Mouse (Mus musculus) G1E-ER4 (cell line): Measurements from ENCODE around the gene Ttll9. TPM values are rescaled to one million over a fixed set of nuclear protein-coding genes. Genes with fewer than 3 reads are reported as not detected.

Source experiments
- GATA1 ChIP-seq: IDR thresholded peaks from one replicate; pipeline ENCODE4 v1.8.0; 2012; ENCODE audit warnings: low read length, inconsistent platforms
- polyA plus RNA-seq: library from polyadenylated mRNA; stranded (reverse); fragments of >175 nt; gene quantifications from 2 replicates; pipeline ENCODE4 v1.2.3, GENCODE M21; 2012

Ttll9 gene
- polyA plus RNA-seq: not detected in 2 replicates

DNA sequence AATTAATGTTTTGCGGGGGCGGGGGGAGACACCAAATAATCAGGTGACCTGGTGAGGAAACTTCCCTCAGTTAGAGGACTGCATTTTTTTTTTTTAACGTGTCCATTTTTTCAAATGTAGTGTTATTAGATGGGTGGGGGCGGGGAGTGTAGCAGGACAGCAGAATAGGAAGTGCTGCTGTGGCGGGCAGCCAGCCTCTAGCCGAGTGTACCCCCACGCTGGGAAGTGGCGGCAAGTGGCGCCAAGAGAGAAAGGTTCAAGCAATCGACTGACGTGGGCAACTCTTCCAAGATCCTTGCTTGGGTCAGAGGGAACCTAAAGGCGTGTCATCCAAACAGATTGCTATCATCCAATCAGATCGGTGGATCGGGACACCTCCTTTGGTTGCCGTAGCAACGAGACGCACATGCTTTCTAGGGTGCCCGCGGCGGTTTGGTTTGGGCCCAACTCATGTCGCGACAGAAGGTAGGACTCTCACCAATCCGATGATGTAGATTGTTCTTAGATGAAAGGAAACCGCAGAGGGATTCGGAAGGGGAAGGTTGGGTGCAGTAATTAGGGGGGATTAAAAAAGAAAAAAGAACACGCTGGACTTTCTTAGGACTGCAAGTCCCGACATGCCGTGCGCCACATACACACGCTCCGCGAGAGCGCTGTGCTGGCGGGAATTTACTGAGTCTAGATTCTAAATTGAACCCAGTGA is at the start of gene Ttll9:
Ttll9 (plus strand) TSS at position 395 of the 703 bp plus-strand sequence.
- TF ChIP-seq GATA1: no peak

DNA sequence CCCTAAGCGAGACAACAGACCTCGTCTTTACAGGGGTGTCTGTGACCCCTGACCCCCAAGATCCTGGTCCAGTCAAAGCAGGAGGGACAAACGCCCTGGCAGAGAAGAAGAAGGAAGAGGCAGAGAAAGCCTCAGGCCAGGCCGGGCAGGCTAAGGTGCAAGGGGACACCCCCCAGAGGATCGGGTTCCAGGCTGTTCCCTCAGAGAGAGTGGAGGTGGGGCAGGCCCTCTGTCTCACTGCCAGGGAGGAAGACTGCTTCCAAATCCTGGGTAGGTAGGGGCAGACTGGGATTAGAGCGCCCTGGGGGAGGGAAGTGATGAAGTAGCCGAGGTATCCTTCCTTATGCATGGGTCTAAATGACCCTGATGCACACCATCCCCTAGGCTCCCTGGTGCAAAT is 48.8 kb upstream of the Ttll9 start:
- TF ChIP-seq GATA1: no peak

DNA sequence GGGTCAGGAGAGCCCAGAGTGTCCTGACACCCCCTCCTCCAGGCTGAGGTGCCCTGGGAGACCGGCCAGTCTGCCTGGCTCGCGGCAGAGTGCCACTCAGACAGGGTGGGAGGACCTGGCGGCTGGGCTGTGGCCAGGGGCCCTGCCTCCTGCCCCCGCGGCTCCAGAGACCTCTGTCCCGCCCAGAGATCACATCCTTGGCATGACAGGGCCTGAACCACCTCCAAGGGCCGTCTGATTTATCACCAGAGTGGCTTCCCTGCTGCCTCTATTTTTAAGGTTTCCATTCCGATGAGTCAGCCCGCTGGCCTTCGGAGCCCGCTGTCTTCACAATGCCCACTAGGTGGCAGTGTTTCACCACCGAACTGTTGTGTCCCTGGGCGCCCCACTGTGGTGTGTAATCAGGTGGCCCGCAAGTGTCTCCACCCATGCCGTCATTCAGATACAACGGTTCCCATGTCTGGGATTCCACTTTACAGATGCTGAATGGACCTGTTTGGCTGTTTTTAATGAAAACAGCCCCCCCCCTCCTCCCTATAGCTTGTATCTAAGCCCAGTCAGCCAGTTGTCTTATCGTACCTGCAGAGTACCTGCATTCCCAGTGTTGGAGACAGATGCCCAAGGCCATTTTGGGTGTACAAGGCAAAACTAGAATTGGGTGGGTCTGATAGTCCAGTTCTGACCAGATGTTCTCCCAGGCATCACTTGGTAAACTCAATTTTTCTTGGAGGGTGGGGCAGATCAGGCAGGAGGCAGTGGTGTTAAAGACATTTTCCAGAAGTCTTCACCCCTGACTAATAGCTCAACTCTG is 47.8 kb upstream of the Ttll9 start:
- no peak for TF ChIP-seq GATA1

DNA sequence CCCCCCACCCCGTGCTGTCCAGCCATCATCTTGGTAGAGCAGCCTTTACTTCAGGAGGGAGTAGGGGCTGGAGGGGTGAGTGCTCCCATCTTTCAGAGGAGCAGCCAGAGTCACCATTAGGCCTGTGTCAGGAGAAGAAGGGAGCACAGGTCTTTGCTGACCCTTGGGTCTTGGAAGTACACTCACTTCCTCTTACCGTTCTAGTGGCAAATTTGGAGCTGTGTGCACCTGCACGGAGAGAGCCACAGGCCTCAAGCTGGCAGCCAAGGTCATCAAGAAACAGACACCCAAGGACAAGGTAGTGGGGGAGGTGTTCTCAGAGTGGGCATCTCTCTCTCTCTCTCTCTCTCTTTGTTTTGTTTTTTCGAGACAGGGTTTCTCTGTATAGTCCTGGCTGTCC is 46.8 kb upstream of the Ttll9 start:
- no peak for TF ChIP-seq GATA1

DNA sequence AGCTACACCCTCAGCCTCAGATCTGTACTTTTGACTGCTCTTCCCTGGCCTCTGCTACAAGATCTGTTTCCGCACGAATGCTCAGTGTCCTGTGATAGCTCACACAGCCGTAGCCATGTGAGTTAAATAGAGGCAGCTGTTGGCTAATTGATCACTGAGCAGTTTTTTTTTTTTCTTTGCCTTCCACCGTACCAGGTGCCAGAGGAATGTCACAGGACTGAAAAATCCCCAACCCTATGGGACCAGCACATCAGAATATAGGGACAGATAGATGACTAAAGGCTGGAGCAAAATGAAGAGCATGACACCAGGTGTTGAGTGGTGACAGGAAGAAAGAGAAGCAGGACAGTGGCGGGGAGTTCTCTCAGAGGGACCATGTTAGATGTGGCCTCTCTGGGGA is 46.2 kb upstream of the Ttll9 start:
- no peak for TF ChIP-seq GATA1

DNA sequence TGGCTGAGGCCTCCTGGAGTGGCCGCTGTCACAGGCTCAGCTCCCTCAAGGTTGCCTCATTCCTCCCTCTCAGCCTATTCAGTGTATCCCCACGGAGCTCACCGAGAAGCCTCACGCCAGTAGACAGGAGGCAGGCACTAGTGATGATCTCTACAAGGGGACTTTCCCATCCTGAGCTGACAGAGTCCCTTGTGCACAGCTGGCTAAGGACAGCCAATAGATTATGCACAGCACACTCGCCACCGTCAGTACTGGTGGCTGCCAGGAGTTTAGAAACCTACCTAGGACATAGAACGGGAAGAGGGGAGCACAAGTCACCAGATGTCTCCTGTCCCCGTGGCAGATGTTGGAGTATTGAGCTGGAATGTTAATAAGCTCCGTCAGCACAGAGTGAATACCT is 44.6 kb upstream of the Ttll9 start:
- TF ChIP-seq GATA1: no peak

DNA sequence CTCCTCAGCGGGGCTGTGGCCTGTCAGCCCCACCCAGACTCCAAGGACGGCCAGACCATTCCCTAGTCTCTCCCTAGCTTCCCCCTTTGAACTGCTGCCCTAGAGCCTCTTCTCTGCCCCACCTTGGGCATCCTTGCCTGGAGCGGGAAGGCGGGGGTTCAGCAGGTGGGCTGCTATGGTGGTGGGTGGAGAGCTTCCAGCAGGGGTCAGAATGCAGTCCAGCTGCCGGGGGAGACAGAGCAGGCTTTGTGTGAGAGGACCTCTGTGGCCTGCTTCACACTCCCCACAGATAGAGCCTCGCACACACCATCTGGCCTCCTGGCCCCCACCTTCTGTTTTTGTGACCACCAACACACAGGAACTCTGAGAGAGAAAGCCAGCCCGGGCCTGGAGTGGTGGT is 39.9 kb upstream of the Ttll9 start:
- no peak for TF ChIP-seq GATA1

DNA sequence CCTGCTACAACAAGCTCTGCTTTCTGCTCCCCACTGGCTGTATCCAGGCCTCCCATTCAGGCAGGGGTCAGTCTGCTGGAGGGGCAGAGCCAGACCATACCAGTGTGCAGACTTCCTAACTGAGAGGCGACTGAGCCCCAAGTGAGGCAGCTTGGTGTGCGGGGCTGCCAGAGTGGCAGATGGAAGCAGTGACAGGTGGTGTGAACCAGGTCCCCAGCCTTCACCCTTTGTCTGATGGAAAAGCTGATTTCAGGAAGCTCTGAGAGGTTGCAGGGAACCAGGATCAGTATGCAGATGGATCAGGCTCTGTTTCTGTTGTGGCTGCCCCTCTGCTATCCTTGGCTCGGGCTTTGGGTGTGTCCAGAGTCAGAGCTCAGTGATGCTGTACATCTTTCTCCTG is 38.7 kb upstream of the Ttll9 start:
- no peak for TF ChIP-seq GATA1

DNA sequence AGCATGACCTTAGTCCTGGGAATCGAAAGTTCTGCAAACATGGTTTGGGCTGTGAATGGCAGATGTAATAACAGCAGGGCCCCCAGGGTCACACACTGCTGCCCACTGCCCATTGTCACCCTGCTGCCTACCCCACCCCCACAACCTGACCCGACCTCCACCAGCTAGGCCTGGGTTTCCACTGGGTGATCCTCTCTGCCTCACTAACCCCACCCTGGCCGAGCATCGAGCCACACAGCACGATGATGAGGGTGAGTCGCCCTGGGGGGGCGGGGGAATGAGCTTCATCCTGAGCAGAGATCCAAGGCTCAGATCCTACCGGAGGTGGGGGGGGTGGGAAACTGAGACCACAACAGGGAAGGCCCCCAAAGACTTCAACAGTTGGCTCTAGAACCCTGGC is 38.2 kb upstream of the Ttll9 start:
- no peak for TF ChIP-seq GATA1

DNA sequence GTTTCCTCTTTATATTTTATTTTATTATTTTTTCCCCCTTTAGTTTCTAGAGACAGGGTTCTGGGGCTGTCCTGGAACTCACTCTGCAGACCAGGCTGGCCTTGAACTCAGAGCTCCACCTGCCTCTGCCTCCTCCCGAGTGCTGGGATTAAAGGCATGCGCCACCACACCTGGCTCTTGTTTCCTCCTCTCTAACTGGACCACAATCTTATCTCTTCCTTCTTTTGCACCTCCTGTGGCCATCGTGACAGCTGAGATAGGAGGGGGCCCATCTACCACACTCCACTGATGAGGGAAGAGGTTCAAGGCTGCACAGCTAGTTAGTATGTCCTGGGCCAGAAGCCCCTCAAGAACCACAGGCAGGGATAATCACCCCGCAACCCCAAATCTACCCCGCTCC is 37.7 kb upstream of the Ttll9 start:
- no peak for TF ChIP-seq GATA1

DNA sequence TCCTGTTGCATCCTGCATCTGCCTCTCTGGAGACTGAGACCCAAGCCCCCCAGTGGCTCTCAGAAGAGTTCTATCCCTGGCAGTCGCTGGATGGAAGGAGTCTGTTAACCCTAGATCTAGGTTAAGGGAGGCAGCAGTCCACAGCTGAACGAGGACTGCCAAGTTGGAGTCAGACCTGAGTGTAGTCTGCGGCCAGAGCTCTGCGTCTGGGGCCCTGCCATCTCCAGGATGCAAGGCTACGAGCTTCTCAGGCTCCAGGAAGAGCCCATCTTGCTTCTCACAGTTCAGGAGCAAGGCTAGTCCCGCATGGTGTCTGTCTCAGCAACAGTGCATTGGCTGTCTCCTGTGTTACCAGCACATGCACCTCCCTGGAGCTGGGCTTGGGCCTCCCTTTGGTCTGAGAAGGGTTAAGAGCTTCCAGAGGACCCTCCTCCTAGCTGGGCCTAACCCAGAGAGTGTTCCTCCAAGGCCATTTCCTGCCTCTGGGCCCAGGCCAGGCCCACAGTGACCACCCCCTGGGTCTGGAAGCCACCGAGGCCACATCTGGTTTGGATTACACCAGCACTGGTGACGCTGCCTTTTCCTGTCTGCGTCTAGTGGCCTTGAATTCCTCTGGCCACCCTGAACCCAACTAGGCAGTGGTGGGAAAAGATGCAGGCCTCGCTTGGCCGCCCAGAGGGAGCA is 37.0 kb upstream of the Ttll9 start:
- no peak for TF ChIP-seq GATA1

DNA sequence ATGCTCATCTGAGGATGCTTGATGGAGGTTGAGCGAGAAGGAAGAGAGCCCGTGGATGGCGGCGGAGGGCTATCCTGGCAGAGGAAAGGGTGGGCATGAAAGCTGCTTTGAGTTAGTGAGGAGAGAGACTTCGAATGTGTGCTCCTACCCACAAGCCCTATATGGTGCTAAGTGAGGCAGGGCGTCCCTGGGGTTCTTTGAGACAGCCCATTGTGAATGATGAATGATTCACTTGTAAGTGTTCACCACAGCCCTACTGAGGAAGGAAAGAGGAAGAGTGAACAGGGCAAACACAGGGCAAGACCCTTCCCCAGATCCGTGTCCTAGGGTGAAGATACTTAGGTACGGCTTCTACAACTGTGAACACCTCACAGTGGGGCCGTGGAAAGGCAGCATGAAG is 35.4 kb upstream of the Ttll9 start:
- no peak for TF ChIP-seq GATA1

DNA sequence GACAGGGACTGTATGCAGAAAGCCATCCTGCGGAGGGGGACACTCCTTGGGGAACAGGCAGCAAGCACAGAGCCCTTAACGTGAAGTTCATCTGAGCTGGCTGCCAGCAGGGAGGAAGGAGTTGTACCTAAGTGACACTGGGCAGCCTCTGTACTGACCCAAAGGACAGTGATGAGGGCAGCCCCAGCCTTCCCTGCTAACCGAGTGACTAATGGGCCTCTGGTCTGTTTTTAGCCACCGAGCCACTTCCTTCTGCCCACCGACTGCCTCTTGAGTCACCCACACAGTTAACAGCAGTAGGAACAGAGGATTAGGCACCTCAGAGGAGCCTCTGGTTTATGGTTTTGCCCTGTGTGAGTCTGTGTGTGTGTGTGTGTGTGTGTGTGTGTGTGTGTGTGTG is 34.9 kb upstream of the Ttll9 start:
- no peak for TF ChIP-seq GATA1

DNA sequence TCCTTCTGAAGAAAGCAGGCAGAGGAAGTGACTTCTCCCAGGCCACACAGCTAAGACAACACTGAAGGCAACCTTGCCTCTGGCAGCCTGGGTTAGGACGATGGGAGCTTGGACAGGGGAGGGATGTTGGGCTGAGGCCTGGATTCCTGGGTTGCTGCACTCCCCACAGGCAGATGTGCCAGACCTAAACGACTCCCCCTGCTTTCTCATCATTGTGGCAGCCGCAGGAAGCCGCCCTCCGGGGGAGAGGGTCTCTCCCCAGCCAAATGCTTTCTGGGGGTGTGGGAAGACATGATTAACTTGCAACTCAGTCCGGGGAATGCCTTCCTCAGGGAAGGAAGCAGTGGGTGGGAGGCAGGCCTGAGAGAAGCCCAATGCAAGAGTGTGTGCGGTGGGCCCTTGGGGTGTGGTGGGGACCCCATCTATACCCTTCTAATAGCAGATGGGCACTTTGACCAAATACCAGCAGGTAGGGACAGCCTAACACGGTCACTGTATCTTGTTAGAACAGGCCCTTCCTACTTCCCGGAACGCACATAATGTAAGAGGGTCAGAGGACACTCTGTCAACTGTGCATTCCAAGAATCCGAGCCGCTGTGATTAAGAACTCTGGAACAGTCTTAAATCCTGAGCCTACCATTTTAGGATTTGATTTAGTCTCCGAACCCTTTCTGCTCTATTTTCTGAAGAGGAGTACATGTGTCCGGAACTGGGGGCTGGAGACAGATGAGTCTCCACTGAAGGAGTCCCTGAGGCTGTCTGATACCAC is 33.9 kb upstream of the Ttll9 start:
- no peak for TF ChIP-seq GATA1

DNA sequence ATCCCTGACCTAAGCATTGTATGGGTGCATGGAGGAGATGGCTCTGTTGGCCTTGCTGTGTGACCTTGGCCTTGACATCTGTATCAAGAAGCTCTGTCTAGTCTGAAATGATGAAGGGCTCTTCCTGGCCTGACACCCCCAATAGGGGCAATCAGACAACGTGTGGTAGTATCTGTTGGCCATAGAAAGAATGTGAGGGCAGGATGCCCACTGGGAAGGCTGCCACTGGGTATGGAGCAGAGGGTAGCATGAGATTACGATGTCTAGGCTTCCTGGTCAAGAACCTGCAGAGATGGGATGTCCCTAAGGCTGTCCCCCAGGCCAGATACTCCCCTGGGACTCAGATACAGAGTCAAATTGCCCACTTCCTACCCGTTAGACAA is 33.3 kb upstream of the Ttll9 start:
- TF ChIP-seq GATA1: no peak

DNA sequence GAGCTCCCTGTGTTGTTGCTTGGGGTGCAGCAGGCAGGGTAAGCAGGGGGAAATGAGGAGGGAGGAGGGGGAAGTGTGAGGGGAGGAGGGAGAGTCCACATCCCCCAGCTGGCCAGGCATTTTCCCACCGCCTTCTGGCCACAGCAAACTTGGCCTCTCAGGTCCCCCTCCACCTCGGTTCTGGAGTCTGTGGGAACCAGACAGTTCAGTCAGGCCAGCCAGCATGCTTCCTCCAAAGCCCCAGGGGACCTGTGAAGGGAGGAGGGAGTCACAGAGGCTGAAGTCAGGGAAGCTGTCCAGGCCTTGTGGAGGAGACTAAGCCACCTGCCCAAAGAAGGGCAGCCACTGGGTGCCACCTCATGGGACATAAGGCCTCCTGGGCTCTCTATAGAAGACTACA is 32.0 kb upstream of the Ttll9 start:
- no peak for TF ChIP-seq GATA1
